Mouse (Mus musculus) forebrain, postnatal 0 days (tissue): ENCODE data around the gene Tbx3. TPM values are rescaled to one million over a fixed set of nuclear protein-coding genes. Genes with fewer than 3 reads are reported as not detected.

Source experiments
- ATAC-seq: fragments of 200-750 bp; cut with Nextera tagmentation; 2 replicates; pipeline ENCODE4 v1.8.0; 2017; ENCODE audit warnings: mild to moderate bottlenecking, moderate library complexity
- DNase-seq: peaks from one replicate; pipeline ENCODE4 v3.0.0-alpha.2; 2015
- H3K27ac ChIP-seq: fragments of 300-500 bp; sonication (generic); 2 replicates; pipeline ENCODE4 v1.5.1; 2014; ENCODE audit warnings: low read depth, mild to moderate bottlenecking, antibody characterized with exemption, low read length, moderate library complexity, mixed read lengths
- H3K27me3 ChIP-seq: fragments of 300-500 bp; sonication (generic); 2 replicates; pipeline ENCODE4 v1.6.1; 2014; ENCODE audit warnings: mild to moderate bottlenecking, low read length, mixed read lengths; ENCODE audit not compliant: insufficient read depth
- H3K36me3 ChIP-seq: fragments of 300-500 bp; sonication (generic); 2 replicates; pipeline ENCODE4 v1.6.1; 2014; ENCODE audit warnings: mild to moderate bottlenecking, moderate library complexity; ENCODE audit not compliant: insufficient read depth
- H3K4me1 ChIP-seq: fragments of 300-500 bp; sonication (generic); 2 replicates; pipeline ENCODE4 v1.6.1; 2014; ENCODE audit warnings: antibody characterized with exemption; ENCODE audit not compliant: insufficient read depth
- H3K4me2 ChIP-seq: fragments of 300-500 bp; sonication (generic); 2 replicates; pipeline ENCODE4 v1.6.1; 2014; ENCODE audit warnings: low read depth, mild to moderate bottlenecking, moderate library complexity
- H3K4me3 ChIP-seq: fragments of 300-500 bp; sonication (generic); 2 replicates; pipeline ENCODE4 v1.5.1; 2014; ENCODE audit warnings: low read depth, low read length, mixed read lengths
- H3K9ac ChIP-seq: fragments of 300-500 bp; sonication (generic); 2 replicates; pipeline ENCODE4 v1.6.1; 2014; ENCODE audit warnings: mild to moderate bottlenecking
- H3K9me3 ChIP-seq: fragments of 300-500 bp; sonication (generic); 2 replicates; pipeline ENCODE4 v1.6.1; 2016; ENCODE audit warnings: low read length
- CTCF ChIP-seq: sonication (generic); IDR thresholded peaks from 2 replicates; pipeline ENCODE4 v1.5.1; 2016; ENCODE audit warnings: antibody characterized with exemption, control low read depth, low read depth
- WGBS: fragments of 180-500 bp; shearing (Covaris S2); extraction: QIAGEN DNeasy Blood & Tissue Kit; methylation state at CpG from one replicate; pipeline ENCODE4 v1.1.7; 2014; 5-methylcytosine and 5-hydroxymethylcytosine counted together
- polyA plus RNA-seq: library from polyadenylated mRNA; unstranded; fragments of >200 nt; fragmentation: Nextera tagmentation; extraction: Ambion mirVana; gene quantifications from 2 replicates; pipeline ENCODE4 v1.2.1, GENCODE M21; 2015
- total RNA-seq: library from RNA; depleted of rRNA; stranded (reverse); fragments of >200 nt; gene quantifications from 2 replicates; pipeline ENCODE4 v1.2.3, GENCODE M21; 2014

The Tbx3 gene
- total and polyA plus RNA-seq, 2 experiments from 2014 or later = 1.7 to 2.9 TPM

DNA sequence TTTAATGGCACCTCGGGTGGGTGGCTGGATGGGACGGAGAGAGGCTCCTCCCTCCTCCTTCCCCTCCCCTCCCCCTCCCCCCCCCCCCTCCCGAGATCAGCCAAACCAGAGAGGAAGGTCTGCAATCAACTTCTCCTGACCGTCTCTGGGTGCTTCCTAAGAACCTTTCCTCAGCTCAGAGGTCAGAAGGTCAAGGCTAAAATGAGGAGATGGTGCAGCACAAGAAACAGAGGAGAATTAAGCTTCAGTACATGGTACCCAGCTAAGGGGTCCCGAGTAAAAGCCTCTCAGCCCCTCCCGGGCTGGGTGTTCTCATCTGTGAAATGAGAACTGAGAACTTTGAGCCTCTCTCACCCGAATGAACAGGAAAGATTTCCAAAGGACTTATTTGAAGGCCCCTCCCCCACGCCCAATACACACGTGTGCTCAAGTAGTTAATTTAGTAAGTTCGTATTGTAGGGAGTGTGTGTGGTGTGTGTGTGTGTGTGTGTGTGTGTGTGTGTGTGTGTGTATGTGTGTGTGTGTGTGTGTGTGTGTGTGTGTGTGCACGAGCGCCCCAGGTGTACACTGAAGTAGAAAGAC lies 41.6 kb upstream of the Tbx3 start:
- no peak for TF ChIP-seq CTCF
- no peaks in the 10 kb centered on the region for H3K9me3 ChIP-seq
- no peak overlapping the region for H3K4me3 ChIP-seq
- no peaks in the 10 kb centered on the region for H3K36me3 ChIP-seq
- WGBS = 36% methylated on average over 11 of the region's 12 CpGs
- DNase-seq = no peak
- no peak overlapping the region for H3K9ac ChIP-seq
- no peaks in the 10 kb centered on the region for H3K4me1 ChIP-seq
- ATAC-seq = no peak
- no peak overlapping the region for H3K27ac ChIP-seq
- H3K27me3 ChIP-seq = peaks cover 27% of the 10 kb centered on the region
- no peak overlapping the region for H3K4me2 ChIP-seq

GRCm38 (mm10) chr5:119633581-119633980 lies 36.9 kb upstream of the Tbx3 start:
- no peak overlapping the region for H3K4me3 ChIP-seq
- no peaks in the 10 kb centered on the region for H3K36me3 ChIP-seq
- no peak for TF ChIP-seq CTCF
- H3K9me3 ChIP-seq = no peaks in the 10 kb centered on the region
- no peak overlapping the region for H3K27ac ChIP-seq
- H3K4me1 ChIP-seq = no peaks in the 10 kb centered on the region
- H3K27me3 ChIP-seq = no peaks in the 10 kb centered on the region; the same call in 1 of the 2 replicates
- no peak overlapping the region for H3K4me2 ChIP-seq
- H3K9ac ChIP-seq = no peak overlapping the region
- 82% methylated on average over 4 of the region's 4 CpGs for WGBS
- ATAC-seq = no peak
- no peak for DNase-seq

GRCm38 (mm10) chr5:119634861-119635260 lies 35.6 kb upstream of the Tbx3 start:
- WGBS = 72% methylated on average over 2 of the region's 2 CpGs
- DNase-seq (no peak), ATAC-seq (no peak)
- no peaks in the 10 kb centered on the region for H3K36me3 ChIP-seq
- H3K27ac ChIP-seq = no peak overlapping the region
- no peak for TF ChIP-seq CTCF
- H3K4me2 ChIP-seq = no peak overlapping the region
- H3K4me1 ChIP-seq = no peaks in the 10 kb centered on the region
- H3K27me3 ChIP-seq = no peaks in the 10 kb centered on the region; the same call in 1 of the 2 replicates
- H3K9ac ChIP-seq = no peak overlapping the region
- H3K9me3 ChIP-seq = no peaks in the 10 kb centered on the region
- no peak overlapping the region for H3K4me3 ChIP-seq

DNA sequence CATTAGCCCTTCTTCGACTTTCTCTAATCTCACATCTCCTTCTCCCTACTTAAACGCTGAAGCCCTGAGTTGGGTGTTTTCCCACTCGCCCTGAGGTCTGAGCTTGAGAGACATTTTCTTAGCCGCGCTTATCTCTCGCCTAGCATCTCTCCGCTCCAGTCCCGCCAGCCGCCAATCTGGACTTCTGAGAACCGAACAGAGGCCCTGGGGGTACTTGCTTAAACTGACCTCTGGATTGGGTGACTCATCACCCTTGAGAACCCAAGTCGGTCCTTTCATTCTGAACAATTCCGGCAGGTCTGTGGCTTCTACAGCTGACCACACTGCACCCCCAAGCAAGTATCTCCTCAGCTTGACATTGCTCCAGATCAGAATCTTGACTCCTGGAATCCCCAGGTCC lies 32.2 kb upstream of the Tbx3 start:
- Histone ChIP-seq H3K4me1 (no peaks in the 10 kb centered on the region), H3K27me3 (no peaks in the 10 kb centered on the region), H3K36me3 (no peaks in the 10 kb centered on the region), H3K4me3 (no peak overlapping the region), H3K4me2 (no peak overlapping the region), H3K9me3 (no peaks in the 10 kb centered on the region), H3K27ac (no peak overlapping the region), H3K9ac (no peak overlapping the region)
- no peak for DNase-seq
- TF ChIP-seq CTCF = no peak
- WGBS = 78% methylated on average over 12 of the region's 12 CpGs
- ATAC-seq = no peak

DNA sequence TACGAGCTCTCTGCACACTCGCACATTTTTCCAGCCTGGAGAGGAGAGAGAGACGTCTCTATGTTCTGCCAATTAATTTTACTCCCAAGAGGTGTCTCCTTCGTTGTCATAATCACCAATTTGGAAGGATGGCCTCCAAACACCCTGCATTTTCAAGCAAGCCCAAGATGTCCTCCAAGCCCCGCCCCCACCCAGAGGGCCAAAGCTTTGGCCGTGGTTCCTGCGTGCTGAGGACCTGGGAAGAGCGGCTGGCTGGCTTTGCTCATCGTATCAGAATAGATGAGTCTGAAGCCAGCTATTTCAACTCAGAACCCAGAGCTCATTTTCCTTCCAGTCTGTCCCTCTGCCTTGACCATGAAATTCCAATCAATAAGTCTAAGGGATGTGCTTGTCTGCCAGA lies 29.4 kb upstream of the Tbx3 start:
- no peaks in the 10 kb centered on the region for H3K27me3 ChIP-seq
- WGBS = 75% methylated on average over 9 of the region's 9 CpGs
- H3K4me3 ChIP-seq = no peak overlapping the region
- DNase-seq (no peak), ATAC-seq (no peak)
- H3K4me2 ChIP-seq = no peak overlapping the region
- H3K36me3 ChIP-seq = no peaks in the 10 kb centered on the region
- no peak overlapping the region for H3K9ac ChIP-seq
- no peak for TF ChIP-seq CTCF
- no peak overlapping the region for H3K27ac ChIP-seq
- no peaks in the 10 kb centered on the region for H3K4me1 ChIP-seq
- H3K9me3 ChIP-seq = no peaks in the 10 kb centered on the region

DNA sequence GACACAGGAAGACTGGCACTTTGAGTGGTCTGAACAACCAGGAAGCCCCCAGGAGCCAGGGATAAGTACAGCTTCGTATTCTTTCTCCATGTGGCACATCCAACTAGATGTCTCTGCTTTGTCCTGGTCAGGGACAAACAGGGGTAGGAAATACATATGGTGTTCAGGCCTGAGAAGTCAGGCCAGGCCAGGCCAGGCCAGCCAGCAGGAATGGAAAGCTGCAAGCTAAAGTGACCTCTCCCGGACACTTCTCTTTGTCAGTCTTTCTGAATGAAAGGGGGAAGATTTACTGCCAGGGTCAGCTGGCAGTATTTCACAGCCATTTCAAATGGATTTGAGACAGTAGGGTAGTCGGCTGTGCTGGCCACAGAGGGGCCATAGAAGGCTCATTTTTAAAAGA lies 28.8 kb upstream of the Tbx3 start:
- WGBS = 45% methylated on average over 3 of the region's 3 CpGs
- no peak overlapping the region for H3K4me2 ChIP-seq
- no peaks in the 10 kb centered on the region for H3K27me3 ChIP-seq
- no peak overlapping the region for H3K27ac ChIP-seq
- no peaks in the 10 kb centered on the region for H3K4me1 ChIP-seq
- H3K9ac ChIP-seq = no peak overlapping the region
- DNase-seq = no peak
- H3K36me3 ChIP-seq = no peaks in the 10 kb centered on the region
- TF ChIP-seq CTCF = no peak
- no peaks in the 10 kb centered on the region for H3K9me3 ChIP-seq
- no peak overlapping the region for H3K4me3 ChIP-seq
- no peak for ATAC-seq

DNA sequence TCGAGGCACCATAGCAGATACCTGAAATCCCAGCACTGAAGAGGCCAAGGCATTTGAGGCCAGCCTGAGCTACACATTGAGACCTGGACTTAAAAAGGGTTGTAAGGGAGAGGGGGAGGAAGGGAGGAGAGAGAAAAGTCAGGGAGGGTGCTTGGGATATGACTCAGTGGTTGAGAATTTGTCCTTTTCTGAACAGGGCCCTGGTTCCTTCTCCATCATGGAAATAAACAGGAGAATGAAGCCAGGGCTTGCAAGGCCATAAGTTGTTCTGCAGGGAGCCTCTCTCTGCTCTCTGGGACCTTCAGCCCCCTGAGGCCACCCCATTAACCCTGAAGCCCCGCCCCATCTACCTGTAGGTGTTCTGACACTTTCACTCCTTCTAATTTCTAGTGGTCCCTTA lies 23.5 kb upstream of the Tbx3 start:
- TF ChIP-seq CTCF = no peak
- Histone ChIP-seq H3K4me2 (no peak overlapping the region), H3K27ac (no peak overlapping the region), H3K9me3 (no peaks in the 10 kb centered on the region), H3K4me1 (no peaks in the 10 kb centered on the region), H3K4me3 (no peak overlapping the region), H3K36me3 (no peaks in the 10 kb centered on the region), H3K27me3 (no peaks in the 10 kb centered on the region), H3K9ac (no peak overlapping the region)
- DNase-seq (no peak), ATAC-seq (no peak)
- 57% methylated on average over 2 of the region's 2 CpGs for whole genome bisulfite sequencing
